Mouse (Mus musculus): ENCODE results near the gene Dmpk.

GRCm38 (mm10) chr7:19119083-19119482 lies 35.4 kb downstream of the Dmpk start:
- TF ChIP-seq ZKSCAN1 (IDR thresholded peaks at IDR 0.05; ENCODE audit: borderline replicate concordance, low read depth, low read length) (no peak), POLR2A (IDR thresholded peaks at IDR 0.05; ENCODE audit: low read depth, low read length) (no peak), TBP (conservative IDR thresholded peaks at IDR 0.05; ENCODE audit: low read depth, low read length) (no peak), CTCF (conservative IDR thresholded peaks at IDR 0.05 in 1 of 2, IDR thresholded peaks at IDR 0.05 in 1 of 2; ENCODE audit: low read depth in 2 of 2, low read length in 2 of 2) (no peak), SIN3A (IDR thresholded peaks at IDR 0.05; ENCODE audit: low read length) (no peak), CHD1 (IDR thresholded peaks at IDR 0.05; ENCODE audit: low read depth, low read length) (no peak)

Measured in CH12.LX (cell line).